Mouse (Mus musculus) stomach, embryonic 15.5 days (tissue): Measurements from ENCODE around the gene Slc3a2. TPM values are rescaled to one million over a fixed set of nuclear protein-coding genes. Genes with fewer than 3 reads are reported as not detected.
A peak's percentile ranks its signal among the peaks of the same experiment; 100 is the strongest.
"Not testable (repeated sequence)": the region's sequence is repeated elsewhere in the genome, so short reads cannot be mapped to it uniquely, and the experiment has no call there.

Experiments used
- ATAC-seq: fragments of 200-750 bp; cut with Nextera tagmentation; 2 replicates; pipeline ENCODE4 v1.8.0; 2017; ENCODE audit warnings: low read depth, moderate number of reproducible peaks, moderate TSS enrichment; ENCODE audit not compliant: insufficient read depth, low FRiP score
- H3K27ac ChIP-seq: fragments of 300-500 bp; sonication (generic); 2 replicates; pipeline ENCODE4 v1.5.1; 2015; ENCODE audit warnings: mild to moderate bottlenecking, inconsistent platforms
- H3K27me3 ChIP-seq: fragments of 300-500 bp; sonication (generic); replicated peaks from 2 replicates; pipeline ENCODE4 v1.6.1; 2015; ENCODE audit warnings: inconsistent platforms
- H3K36me3 ChIP-seq: fragments of 300-500 bp; sonication (generic); 2 replicates; pipeline ENCODE4 v1.6.1; 2015; ENCODE audit warnings: inconsistent platforms
- H3K4me1 ChIP-seq: fragments of 300-500 bp; sonication (generic); 2 replicates; pipeline ENCODE4 v1.6.1; 2015; ENCODE audit warnings: inconsistent platforms
- H3K4me2 ChIP-seq: fragments of 300-500 bp; sonication (generic); 2 replicates; pipeline ENCODE4 v1.6.1; 2015; ENCODE audit warnings: mild to moderate bottlenecking, inconsistent platforms
- H3K4me3 ChIP-seq: fragments of 300-500 bp; sonication (generic); replicated peaks from 2 replicates; pipeline ENCODE4 v1.5.1; 2015; ENCODE audit warnings: inconsistent platforms
- H3K9ac ChIP-seq: fragments of 300-500 bp; sonication (generic); 2 replicates; pipeline ENCODE4 v1.6.1; 2015; ENCODE audit warnings: inconsistent platforms
- H3K9me3 ChIP-seq: fragments of 300-500 bp; sonication (generic); 2 replicates; pipeline ENCODE4 v1.6.1; 2016; ENCODE audit warnings: inconsistent platforms
- WGBS: fragments of 180-500 bp; shearing (Covaris S2); methylation state at CpG from one replicate; pipeline ENCODE4 v1.1.7; 2015; 5-methylcytosine and 5-hydroxymethylcytosine counted together
- polyA plus RNA-seq: library from polyadenylated mRNA; unstranded; fragments of >200 nt; fragmentation: Nextera tagmentation; extraction: Ambion mirVana; gene quantifications from 2 replicates; pipeline ENCODE4 v1.2.1, GENCODE M21; 2015

Gene Slc3a2
- polyA plus RNA-seq, 1 experiment from 2014 or later, result 111 TPM

- H3K4me3 ChIP-seq, result peak overlapping the region; percentile 77
- peak overlapping the region; percentile 51; the same call in 1 of the 2 replicates for H3K27ac ChIP-seq
- no peaks in the 10 kb centered on the region for H3K27me3 ChIP-seq
- peak overlapping the region; percentile 7; the same call in 1 of the 2 replicates for H3K9ac ChIP-seq
- peaks cover 28% of the 10 kb centered on the region for H3K36me3 ChIP-seq
- H3K4me2 ChIP-seq, result peak overlapping the region; percentile 59
- no peaks in the 10 kb centered on the region for H3K9me3 ChIP-seq
- ATAC-seq, result no peak
- WGBS, result 32% methylated on average over 4 of the region's 4 CpGs
- H3K4me1 ChIP-seq, result peaks cover 8% of the 10 kb centered on the region; the same call in 1 of the 2 replicates
Measured at GRCm38 (mm10) chr19:8725081-8725613, 2.0 kb upstream of the Slc3a2 start.

- Histone ChIP-seq H3K4me1 (peaks cover 8% of the 10 kb centered on the region; the same call in 1 of the 2 replicates), H3K9ac (peak overlapping the region; percentile 88), H3K9me3 (no peaks in the 10 kb centered on the region), H3K27me3 (no peaks in the 10 kb centered on the region), H3K36me3 (peaks cover 28% of the 10 kb centered on the region), H3K4me3 (peak overlapping the region; percentile 77), H3K4me2 (peak overlapping the region; percentile 59), H3K27ac (peak overlapping the region; percentile 91; the same call in 1 of the 2 replicates)
- no peak for ATAC-seq
- 2% methylated on average over 2 of the region's 2 CpGs for WGBS
Measured at GRCm38 (mm10) chr19:8724392-8724791, 1.2 kb upstream of the Slc3a2 start.

- peak overlapping the region; percentile 88 for H3K9ac ChIP-seq
- H3K4me2 ChIP-seq, result peak overlapping the region; percentile 59
- peak overlapping the region; percentile 77 for H3K4me3 ChIP-seq
- H3K27ac ChIP-seq, result peak overlapping the region; percentile 91
- under 1% methylated on average over 20 of the region's 20 CpGs for WGBS
- peaks cover 8% of the 10 kb centered on the region; the same call in 1 of the 2 replicates for H3K4me1 ChIP-seq
- no peaks in the 10 kb centered on the region for H3K27me3 ChIP-seq
- no peak for ATAC-seq
- no peaks in the 10 kb centered on the region for H3K9me3 ChIP-seq
- peaks cover 28% of the 10 kb centered on the region for H3K36me3 ChIP-seq
Measured at GRCm38 (mm10) chr19:8723574-8724346, 591 bp upstream of the Slc3a2 start.

- ATAC-seq, result peak; percentile 3; the same call in 1 of the 2 replicates
- under 1% methylated on average over 5 of the region's 5 CpGs for WGBS
- Histone ChIP-seq H3K4me2 (peak overlapping the region; percentile 64), H3K9ac (peak overlapping the region; percentile 88), H3K27ac (peak overlapping the region; percentile 99), H3K36me3 (peaks cover 28% of the 10 kb centered on the region), H3K27me3 (no peaks in the 10 kb centered on the region), H3K4me3 (peak overlapping the region; percentile 77), H3K9me3 (no peaks in the 10 kb centered on the region), H3K4me1 (peaks cover 8% of the 10 kb centered on the region; the same call in 1 of the 2 replicates)
Measured at GRCm38 (mm10) chr19:8722559-8722906, 636 bp downstream of the Slc3a2 start.

GRCm38 (mm10) chr19:8722021-8722420 is 1.1 kb downstream of the Slc3a2 start:
- H3K4me1 ChIP-seq, result peaks cover 8% of the 10 kb centered on the region; the same call in 1 of the 2 replicates
- peak overlapping the region; percentile 88; the same call in 1 of the 2 replicates for H3K9ac ChIP-seq
- ATAC-seq, result no peak
- H3K27ac ChIP-seq, result peak overlapping the region; percentile 99
- peak overlapping the region; percentile 64 for H3K4me2 ChIP-seq
- H3K9me3 ChIP-seq, result no peaks in the 10 kb centered on the region
- no peaks in the 10 kb centered on the region for H3K27me3 ChIP-seq
- H3K36me3 ChIP-seq, result peaks cover 27% of the 10 kb centered on the region
- WGBS, result 42% methylated on average over 4 of the region's 4 CpGs
- peak overlapping the region; percentile 77 for H3K4me3 ChIP-seq

- Histone ChIP-seq H3K9me3 (no peaks in the 10 kb centered on the region), H3K36me3 (peaks cover 21% of the 10 kb centered on the region), H3K9ac (no peak overlapping the region), H3K27ac (no peak overlapping the region), H3K4me3 (no peak overlapping the region), H3K27me3 (no peaks in the 10 kb centered on the region), H3K4me2 (peak overlapping the region; percentile 6; the same call in 1 of the 2 replicates), H3K4me1 (peaks cover 8% of the 10 kb centered on the region; the same call in 1 of the 2 replicates)
- 54% methylated on average over 1 of the region's 1 CpGs for WGBS
- no peak for ATAC-seq
Measured at GRCm38 (mm10) chr19:8721378-8721777, 1.8 kb downstream of the Slc3a2 start.

GRCm38 (mm10) chr19:8719037-8719436 is 4.1 kb downstream of the Slc3a2 start:
- ATAC-seq, H3K9me3 ChIP-seq, H3K4me1 ChIP-seq, H3K4me3 ChIP-seq, H3K4me2 ChIP-seq, H3K36me3 ChIP-seq, H3K27ac ChIP-seq, H3K27me3 ChIP-seq, H3K9ac ChIP-seq: not testable (repeated sequence)

GRCm38 (mm10) chr19:8718357-8718756 is 4.8 kb downstream of the Slc3a2 start:
- Histone ChIP-seq H3K9ac (no peak overlapping the region), H3K27me3 (no peaks in the 10 kb centered on the region), H3K36me3 (no peaks in the 10 kb centered on the region), H3K4me2 (no peak overlapping the region), H3K4me1 (peaks cover 9% of the 10 kb centered on the region; the same call in 1 of the 2 replicates), H3K9me3 (no peaks in the 10 kb centered on the region), H3K4me3 (no peak overlapping the region), H3K27ac (no peak overlapping the region)
- 70% methylated on average over 3 of the region's 3 CpGs for WGBS
- no peak for ATAC-seq

GRCm38 (mm10) chr19:8716767-8717475 is 6.2 kb downstream of the Slc3a2 start:
- no peak for ATAC-seq
- H3K36me3 ChIP-seq, result no peaks in the 10 kb centered on the region
- H3K4me2 ChIP-seq, result no peak overlapping the region
- H3K27me3 ChIP-seq, result no peaks in the 10 kb centered on the region
- H3K4me3 ChIP-seq, result no peak overlapping the region
- no peak overlapping the region for H3K27ac ChIP-seq
- H3K9ac ChIP-seq, result no peak overlapping the region
- 78% methylated on average over 8 of the region's 10 CpGs for WGBS
- no peaks in the 10 kb centered on the region for H3K9me3 ChIP-seq
- H3K4me1 ChIP-seq, result peaks cover 11% of the 10 kb centered on the region

- Histone ChIP-seq H3K9me3 (no peaks in the 10 kb centered on the region), H3K27ac (no peak overlapping the region), H3K4me2 (no peak overlapping the region), H3K9ac (no peak overlapping the region), H3K27me3 (no peaks in the 10 kb centered on the region), H3K36me3 (no peaks in the 10 kb centered on the region; the same call in 1 of the 2 replicates), H3K4me3 (no peak overlapping the region), H3K4me1 (peaks cover 16% of the 10 kb centered on the region)
- no peak for ATAC-seq
- WGBS, result 76% methylated on average over 10 of the region's 10 CpGs
Measured at GRCm38 (mm10) chr19:8715868-8716766, 7.1 kb downstream of the Slc3a2 start.
